Mouse (Mus musculus) stomach, postnatal 0 days (tissue): ENCODE results near the gene Rsph14. TPM values are rescaled to one million over a fixed set of nuclear protein-coding genes. Genes with fewer than 3 reads are reported as not detected.

Experiments used
- ATAC-seq: fragments of 200-750 bp; cut with Nextera tagmentation; 2 replicates; pipeline ENCODE4 v1.8.0; 2017; ENCODE audit not compliant: low FRiP score, low TSS enrichment
- DNase-seq: peaks from one replicate; pipeline ENCODE4 v3.0.0-alpha.2; 2016; ENCODE audit warnings: low spot score
- H3K27ac ChIP-seq: fragments of 300-500 bp; sonication (generic); replicated peaks from 2 replicates; pipeline ENCODE4 v1.5.1; 2014; ENCODE audit warnings: mild to moderate bottlenecking, control low read depth
- H3K27me3 ChIP-seq: fragments of 300-500 bp; sonication (generic); 2 replicates; pipeline ENCODE4 v1.6.1; 2014; ENCODE audit warnings: low read length; ENCODE audit not compliant: control insufficient read depth, insufficient read depth
- H3K36me3 ChIP-seq: fragments of 300-500 bp; sonication (generic); 2 replicates; pipeline ENCODE4 v1.6.1; 2014; ENCODE audit warnings: low read length, mixed read lengths; ENCODE audit not compliant: control insufficient read depth, insufficient read depth
- H3K4me1 ChIP-seq: fragments of 300-500 bp; sonication (generic); replicated peaks from 2 replicates; pipeline ENCODE4 v1.6.1; 2014; ENCODE audit warnings: antibody characterized with exemption; ENCODE audit not compliant: control insufficient read depth, insufficient read depth
- H3K4me2 ChIP-seq: fragments of 300-500 bp; sonication (generic); replicated peaks from 2 replicates; pipeline ENCODE4 v1.6.1; 2014; ENCODE audit warnings: low read depth, mild to moderate bottlenecking, control low read depth, moderate library complexity
- H3K4me3 ChIP-seq: fragments of 300-500 bp; sonication (generic); 2 replicates; pipeline ENCODE4 v1.5.1; 2014; ENCODE audit warnings: low read depth, low read length, control low read depth
- H3K9ac ChIP-seq: fragments of 300-500 bp; sonication (generic); 2 replicates; pipeline ENCODE4 v1.6.1; 2014; ENCODE audit warnings: mild to moderate bottlenecking, low read length, control low read depth, mixed read lengths
- H3K9me3 ChIP-seq: fragments of 300-500 bp; sonication (generic); 2 replicates; pipeline ENCODE4 v1.6.1; 2016; ENCODE audit warnings: low read length; ENCODE audit not compliant: control insufficient read depth
- CTCF ChIP-seq: IDR thresholded peaks from 2 replicates; pipeline ENCODE4 v1.5.1; 2016; ENCODE audit warnings: antibody characterized with exemption, low read depth, mild to moderate bottlenecking, moderate library complexity
- EP300 ChIP-seq: optimal IDR thresholded peaks from 2 replicates; pipeline ENCODE3; 2016; ENCODE audit warnings: antibody characterized with exemption
- WGBS: fragments of 180-500 bp; shearing (Covaris S2); extraction: QIAGEN DNeasy Blood & Tissue Kit; methylation state at CpG from one replicate; pipeline ENCODE4 v1.1.7; 2014; 5-methylcytosine and 5-hydroxymethylcytosine counted together
- polyA plus RNA-seq: library from polyadenylated mRNA; unstranded; fragments of >200 nt; fragmentation: Nextera tagmentation; extraction: Ambion mirVana; gene quantifications from 2 replicates; pipeline ENCODE4 v1.2.1, GENCODE M21; 2015

The Rsph14 gene
- polyA plus RNA-seq, 1 experiment from 2014 or later = not detected

DNA sequence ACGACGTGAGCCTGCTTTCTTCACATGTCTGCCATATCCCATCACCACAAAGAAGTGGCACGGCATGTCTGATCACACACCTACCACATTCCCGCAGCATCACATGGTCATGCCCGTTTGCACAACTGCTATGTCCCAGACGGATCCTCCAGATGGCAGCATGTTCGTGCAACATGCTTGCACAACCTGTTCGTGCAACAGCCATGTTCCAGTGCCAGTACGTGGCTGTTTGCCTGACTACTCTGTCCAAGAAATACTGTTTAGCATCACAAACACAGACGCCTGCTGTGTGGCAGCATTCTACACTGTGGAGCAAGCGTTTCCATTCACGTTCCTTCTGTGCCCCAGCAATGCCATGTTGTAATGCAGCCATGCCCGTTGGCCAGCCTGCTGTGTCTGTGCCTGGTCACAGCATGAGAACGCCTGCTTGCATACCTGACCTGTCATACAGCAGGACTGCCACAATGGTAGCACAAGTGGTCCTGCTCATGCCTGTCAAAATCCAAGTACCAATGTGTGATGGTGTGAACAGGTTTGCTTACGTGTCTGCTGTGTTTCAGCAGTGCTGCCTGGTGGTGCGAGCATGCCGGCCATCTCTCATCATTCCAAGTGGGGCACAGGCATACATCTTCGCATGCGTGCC lies 98.7 kb downstream of the Rsph14 start:
- ATAC-seq = no peak

GRCm38 (mm10) chr10:74932487-74932886 lies 99.9 kb downstream of the Rsph14 start:
- H3K27ac ChIP-seq = no peak overlapping the region
- ATAC-seq (no peak), DNase-seq (no peak)
- no peaks in the 10 kb centered on the region for H3K27me3 ChIP-seq
- no peak overlapping the region for H3K4me3 ChIP-seq
- no peaks in the 10 kb centered on the region for H3K9me3 ChIP-seq
- H3K4me1 ChIP-seq = no peaks in the 10 kb centered on the region
- no peak overlapping the region for H3K4me2 ChIP-seq
- no peaks in the 10 kb centered on the region for H3K36me3 ChIP-seq
- TF ChIP-seq CTCF (no peak), EP300 (no peak)
- no peak overlapping the region for H3K9ac ChIP-seq
- 80% methylated on average over 6 of the region's 6 CpGs for WGBS

More for the DNA sequence above, 98.7 kb downstream of the Rsph14 start:
- TF ChIP-seq EP300 (no peak), CTCF (peak; percentile 21; the same call in 1 of the 2 replicates)
- Histone ChIP-seq H3K27ac (no peak overlapping the region), H3K27me3 (no peaks in the 10 kb centered on the region), H3K4me3 (no peak overlapping the region), H3K36me3 (no peaks in the 10 kb centered on the region), H3K4me2 (no peak overlapping the region), H3K9me3 (no peaks in the 10 kb centered on the region), H3K9ac (no peak overlapping the region), H3K4me1 (no peaks in the 10 kb centered on the region)
- 82% methylated on average over 19 of the region's 19 CpGs for WGBS
- peak; percentile 12 for DNase-seq

GRCm38 (mm10) chr10:74931631-74932030 lies 100.8 kb downstream of the Rsph14 start:
- Histone ChIP-seq H3K4me1 (no peaks in the 10 kb centered on the region), H3K27me3 (no peaks in the 10 kb centered on the region), H3K36me3 (no peaks in the 10 kb centered on the region), H3K4me2 (no peak overlapping the region), H3K4me3 (no peak overlapping the region), H3K27ac (no peak overlapping the region), H3K9me3 (no peaks in the 10 kb centered on the region), H3K9ac (no peak overlapping the region)
- ATAC-seq (no peak), DNase-seq (peak; percentile 4)
- 66% methylated on average over 6 of the region's 6 CpGs for WGBS
- TF ChIP-seq EP300 (no peak), CTCF (no peak)

DNA sequence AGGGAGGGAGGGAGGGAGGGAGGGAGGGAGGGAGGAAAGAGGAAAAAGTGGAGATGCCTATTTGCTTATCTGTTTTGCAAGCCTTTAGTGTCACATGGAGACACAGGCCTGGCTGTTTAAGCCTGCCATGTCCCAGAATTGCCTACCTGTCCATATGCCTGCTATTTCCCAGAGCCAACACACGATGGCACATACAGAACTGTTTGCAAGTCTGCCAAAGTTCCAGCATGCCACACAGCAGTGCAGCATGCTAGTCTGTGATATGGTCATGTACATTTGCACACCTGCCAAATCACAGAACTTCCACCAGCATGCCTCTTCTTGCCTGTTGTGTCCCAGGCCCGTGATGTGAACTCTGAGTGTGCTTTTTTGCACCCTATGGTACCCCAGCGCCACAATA lies 101.8 kb downstream of the Rsph14 start:
- Histone ChIP-seq H3K4me1 (no peaks in the 10 kb centered on the region), H3K9me3 (no peaks in the 10 kb centered on the region), H3K4me2 (no peak overlapping the region), H3K36me3 (no peaks in the 10 kb centered on the region), H3K27me3 (no peaks in the 10 kb centered on the region), H3K4me3 (no peak overlapping the region), H3K27ac (no peak overlapping the region), H3K9ac (no peak overlapping the region)
- TF ChIP-seq CTCF (peak; percentile 22; the same call in 1 of the 2 replicates), EP300 (no peak)
- ATAC-seq = no peak
- WGBS = 67% methylated on average over 3 of the region's 3 CpGs
- DNase-seq = peak; percentile 11

DNA sequence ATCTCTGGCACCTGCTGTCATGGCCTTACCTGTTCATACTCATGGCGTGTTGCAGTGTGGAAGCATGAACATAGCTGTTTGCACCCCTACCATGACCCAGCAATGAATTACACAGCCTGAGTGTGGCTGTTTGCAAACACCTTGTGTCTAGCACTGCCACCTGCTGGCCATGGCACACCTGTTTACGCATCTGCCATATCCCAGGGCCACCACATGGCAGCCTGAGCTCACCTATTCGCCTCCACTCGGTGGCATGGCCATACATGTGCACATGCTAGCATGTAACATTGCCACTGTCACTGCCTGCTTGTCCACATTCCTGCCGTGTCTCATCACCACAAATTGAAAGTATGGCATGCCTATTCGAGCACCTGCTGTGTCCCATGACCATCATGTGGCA lies 102.8 kb downstream of the Rsph14 start:
- H3K9ac ChIP-seq = no peak overlapping the region
- WGBS = 70% methylated on average over 6 of the region's 6 CpGs
- no peak overlapping the region for H3K4me3 ChIP-seq
- TF ChIP-seq EP300 (no peak), CTCF (peak; percentile 68)
- no peaks in the 10 kb centered on the region for H3K36me3 ChIP-seq
- H3K9me3 ChIP-seq = no peaks in the 10 kb centered on the region
- H3K4me2 ChIP-seq = no peak overlapping the region
- H3K4me1 ChIP-seq = no peaks in the 10 kb centered on the region
- ATAC-seq (no peak), DNase-seq (peak; percentile 47)
- H3K27ac ChIP-seq = no peak overlapping the region
- H3K27me3 ChIP-seq = no peaks in the 10 kb centered on the region

GRCm38 (mm10) chr10:74928276-74928675 lies 104.1 kb downstream of the Rsph14 start:
- Histone ChIP-seq H3K36me3 (no peaks in the 10 kb centered on the region), H3K4me3 (no peak overlapping the region), H3K4me1 (no peaks in the 10 kb centered on the region), H3K9ac (no peak overlapping the region), H3K9me3 (no peaks in the 10 kb centered on the region), H3K27ac (no peak overlapping the region), H3K4me2 (no peak overlapping the region), H3K27me3 (no peaks in the 10 kb centered on the region)
- TF ChIP-seq CTCF (no peak), EP300 (no peak)
- no peak for DNase-seq
- ATAC-seq = no peak
- 85% methylated on average over 7 of the region's 7 CpGs for WGBS
